Mouse (Mus musculus) thymus, postnatal 25 days (tissue): ENCODE data around the gene Mlip.
"Not testable (repeated sequence)": the region's sequence is repeated elsewhere in the genome, so short reads cannot be mapped to it uniquely, and the experiment has no call there.

Experiments
- DNase-seq: peaks from one replicate; pipeline ENCODE4 v3.0.0; 2022

The Mlip gene

GRCm38 (mm10) chr9:77175870-77176269, 176.9 kb downstream of the Mlip start:
- DNase-seq = no peak

- no peak for DNase-seq
These were observed 180.7 kb downstream of the Mlip start for GRCm38 (mm10) chr9:77172044-77172443.

- no peak for DNase-seq
These were observed 186.9 kb downstream of the Mlip start for GRCm38 (mm10) chr9:77165877-77166276.

- no peak for DNase-seq
These were observed 191.0 kb downstream of the Mlip start for GRCm38 (mm10) chr9:77161764-77162163.

- no peak for DNase-seq
These were observed 192.4 kb downstream of the Mlip start for GRCm38 (mm10) chr9:77160277-77160926.

GRCm38 (mm10) chr9:77148518-77149257, 204.1 kb downstream of the Mlip start:
- DNase-seq = no peak

GRCm38 (mm10) chr9:77119735-77120134, 233.0 kb downstream of the Mlip start:
- no peak for DNase-seq

GRCm38 (mm10) chr9:77096886-77097285, 255.9 kb downstream of the Mlip start:
- no peak for DNase-seq

GRCm38 (mm10) chr9:77083221-77083620, 269.5 kb downstream of the Mlip start:
- DNase-seq = not testable (repeated sequence)

GRCm38 (mm10) chr9:77071676-77072075, 281.1 kb downstream of the Mlip start:
- no peak for DNase-seq

GRCm38 (mm10) chr9:77056611-77057010, 296.2 kb downstream of the Mlip start:
- DNase-seq = no peak

- no peak for DNase-seq
These were observed 298.2 kb downstream of the Mlip start for GRCm38 (mm10) chr9:77054426-77055193.
